Comparison of ENCODE assay signal across 10 mouse cellular contexts in the genomic region with DNA sequence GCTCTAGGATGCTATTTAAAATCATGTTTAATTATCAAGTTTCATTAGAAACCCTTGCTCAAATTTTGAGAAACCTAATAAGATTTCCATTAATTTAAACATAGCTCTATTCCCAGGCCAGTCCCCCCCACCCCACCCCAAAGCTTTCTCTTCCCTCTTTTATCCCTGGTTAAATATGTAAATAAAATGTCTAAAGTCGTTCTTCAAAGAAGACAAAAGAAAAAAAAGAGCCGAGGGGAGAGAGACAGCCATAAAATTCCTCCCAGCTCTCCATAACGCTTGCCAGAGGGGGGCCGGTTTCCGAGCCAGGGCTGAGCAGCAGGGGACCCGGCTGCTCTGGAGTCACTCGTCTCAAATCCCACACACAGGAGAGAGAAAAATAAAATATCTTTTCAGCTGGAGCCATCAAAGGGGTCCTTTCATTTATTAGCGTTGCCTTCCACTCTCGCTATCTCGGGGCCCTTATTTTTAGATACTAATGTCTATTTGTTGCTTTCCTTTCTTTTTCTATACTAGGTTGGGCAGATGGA. TPM values are rescaled to one million over a fixed set of nuclear protein-coding genes. Genes with fewer than 3 reads are reported as not detected.
A peak's percentile ranks its signal among the peaks of the same experiment; 100 is the strongest.
DNase-seq lines count a peak whose midpoint lies in the region; ATAC-seq and TF ChIP-seq lines count a peak whose summit lies in the region.
"Had no signal": no experiment of that assay in that cellular context is flagged by ENCODE, and none has a peak within 500 bp of the region (broad histone marks: within the 10 kb centered on the region; RNA-seq: fewer than 3 reads in every experiment).

No protein-coding gene starts in this region.

- intact Hi-C loops in gastrocnemius, adult 2 months (cut with DNase I), result no loop called here

- H3K27me3 ChIP-seq in lung, embryonic 15.5 days, result peaks cover 61% of the 10 kb centered on the region
- peaks cover 17% of the 10 kb centered on the region; the same call in 1 of the 2 replicates for H3K27me3 ChIP-seq in limb, embryonic 14.5 days (ENCODE audit: control insufficient read depth, insufficient read depth, low read length)
- H3K27me3 ChIP-seq in stomach, embryonic 16.5 days (ENCODE audit: control insufficient read depth, insufficient read depth, low read length), result peaks cover 47% of the 10 kb centered on the region

- no peak for ATAC-seq in lung, embryonic 15.5 days (ENCODE audit: borderline replicate concordance, extremely low read depth, low FRiP score, low TSS enrichment)
- no peak for ATAC-seq in limb, embryonic 14.5 days (ENCODE audit: low FRiP score, low read depth)
- no peak for ATAC-seq in stomach, embryonic 16.5 days (ENCODE audit: insufficient read depth, low FRiP score)

- no peaks in the 10 kb centered on the region for H3K36me3 ChIP-seq in lung, embryonic 15.5 days
- H3K36me3 ChIP-seq in limb, embryonic 14.5 days (ENCODE audit: control insufficient read depth, insufficient read depth, low read length), result no peaks in the 10 kb centered on the region
- no peaks in the 10 kb centered on the region for H3K36me3 ChIP-seq in stomach, embryonic 16.5 days (ENCODE audit: control insufficient read depth, insufficient read depth, low read length)

- no peaks in the 10 kb centered on the region for H3K9me3 ChIP-seq in lung, embryonic 15.5 days
- no peaks in the 10 kb centered on the region for H3K9me3 ChIP-seq in limb, embryonic 14.5 days (ENCODE audit: control insufficient read depth, low read length)
- H3K9me3 ChIP-seq in stomach, embryonic 16.5 days (replicated peaks; ENCODE audit: control insufficient read depth, low read length), result no peaks in the 10 kb centered on the region

- TF ChIP-seq CTCF in gastrocnemius, adult 2 months (IDR thresholded peaks at IDR 0.05), result no peak

- peaks cover 40% of the 10 kb centered on the region for H3K4me1 ChIP-seq in lung, embryonic 15.5 days
- H3K4me1 ChIP-seq in limb, embryonic 14.5 days (ENCODE audit: control insufficient read depth, insufficient read depth, low read length), result peaks cover 37% of the 10 kb centered on the region
- H3K4me1 ChIP-seq in stomach, embryonic 16.5 days (ENCODE audit: control insufficient read depth, insufficient read depth, low read length), result peaks cover 30% of the 10 kb centered on the region

- 0 out of 2 replicates have a peak overlapping the region, but pooled peaks have one; percentile 31 for H3K27ac ChIP-seq in gastrocnemius, adult 2 months
- 0 out of 2 replicates have a peak overlapping the region, but pooled peaks have one; percentile 13 for H3K27ac ChIP-seq in lung, embryonic 15.5 days
- H3K27ac ChIP-seq in limb, embryonic 14.5 days (replicated peaks; ENCODE audit: low read depth, low read length), result no peak overlapping the region
- no peak overlapping the region for H3K27ac ChIP-seq in stomach, embryonic 16.5 days (ENCODE audit: low read length)

- peak overlapping the region; percentile 98 for H3K4me2 ChIP-seq in lung, embryonic 15.5 days
- H3K4me2 ChIP-seq in limb, embryonic 14.5 days (replicated peaks; ENCODE audit: low read depth, low read length, severe bottlenecking), result peak overlapping the region; percentile 93
- peak overlapping the region; percentile 94; the same call in 1 of the 2 replicates for H3K4me2 ChIP-seq in stomach, embryonic 16.5 days (ENCODE audit: low read depth, low read length)

- TF ChIP-seq POLR2A in limb, embryonic 14.5 days (IDR thresholded peaks at IDR 0.05; ENCODE audit: borderline replicate concordance, extremely low read depth, insufficient read depth, insufficient read length), result no peak

- H3K4me3 ChIP-seq in gastrocnemius, adult 2 months, result peak overlapping the region; percentile 78
- H3K4me3 ChIP-seq in lung, embryonic 15.5 days, result peak overlapping the region; percentile 64; the same call in 1 of the 2 replicates
- H3K4me3 ChIP-seq in limb, embryonic 14.5 days (replicated peaks; ENCODE audit: low read length), result peak overlapping the region; percentile 72
- H3K4me3 ChIP-seq in stomach, embryonic 16.5 days (replicated peaks; ENCODE audit: low read length), result peak overlapping the region; percentile 8; the same call in 1 of the 2 replicates

- no peak for DNase-seq in gastrocnemius, adult 2 months
- no peak for DNase-seq in gastrocnemius, adult 8-10 months (ENCODE audit: low spot score in 2 of 2)
- DNase-seq in lung, postnatal 4 days, result no peak
- DNase-seq in limb, embryonic 14.5 days (ENCODE audit: low spot score), result no peak
- no peak for DNase-seq in thymus, adult 18-20 months
- no peak for DNase-seq in frontal cortex, postnatal 36 days (ENCODE audit: low spot score in 2 of 2)
- DNase-seq: gastrocnemius, postnatal 10 days had no signal

- 3% methylated on average over 10 of the region's 10 CpGs for WGBS in lung, embryonic 15.5 days
- WGBS in limb, embryonic 14.5 days, result 4% methylated on average over 10 of the region's 10 CpGs
- WGBS in stomach, embryonic 16.5 days, result 8% methylated on average over 10 of the region's 10 CpGs

- H3K9ac ChIP-seq in lung, embryonic 15.5 days, result no peak overlapping the region
- no peak overlapping the region for H3K9ac ChIP-seq in limb, embryonic 14.5 days (ENCODE audit: low read depth, low read length, severe bottlenecking)
- no peak overlapping the region for H3K9ac ChIP-seq in stomach, embryonic 16.5 days (ENCODE audit: low read length)

RNA-seq across cellular contexts. Expression of a gene that starts 2.4 kb away (rescaled TPM):
- 1 to 10 TPM in 1 of 2 experiments, under 1 TPM in 1; 0.77 to 1.6 TPM for total RNA-seq in gastrocnemius, adult 2 months (2021)
- total RNA-seq in gastrocnemius, adult 8-10 months (2022), result 1 to 10 TPM in 2 of 4 experiments, under 1 TPM in 2; 0.77 to 1.1 (median 0.99) TPM
- 0.98 and 1.0 TPM in 2 replicates for polyA plus RNA-seq in lung, embryonic 15.5 days (2015; fragmentation: Nextera tagmentation; extraction: Ambion mirVana)
- 23.1 and 26.3 TPM in 2 replicates for polyA plus RNA-seq in limb, embryonic 14.5 days (2012; rRNA removed)
- 11.3 and 12.5 TPM in 2 replicates for polyA plus RNA-seq in limb, embryonic 14.5 days (2014; fragmentation: Nextera tagmentation; extraction: Ambion mirVana)
- 1.4 and 1.5 TPM in 2 replicates for polyA plus RNA-seq in stomach, embryonic 16.5 days (2015; fragmentation: Nextera tagmentation; extraction: Ambion mirVana)
- total RNA-seq: megakaryocyte progenitor cell, adult 5-6 weeks had no signal

Comparison
In these comparisons a context has a peak if more than half of its experiments do, and no peak if none do; other contexts are left out.
1. H3K27ac ChIP-seq: peak in gastrocnemius, adult 2 months (single experiment) and lung, embryonic 15.5 days (single experiment); none in limb, embryonic 14.5 days (single experiment) and stomach, embryonic 16.5 days (single experiment).
2. H3K4me3 ChIP-seq: peak in every context shown above with its lines; median percentile 78 in gastrocnemius, adult 2 months; 72 in limb, embryonic 14.5 days; 64 in lung, embryonic 15.5 days; 8 in stomach, embryonic 16.5 days.
3. Peak in every context shown above with its lines, with median percentiles within 50 percentile points of each other: H3K4me2 ChIP-seq.